Mouse (Mus musculus) intestine, postnatal 0 days (tissue): ENCODE results near the gene Sult2a7. TPM values are rescaled to one million over a fixed set of nuclear protein-coding genes. Genes with fewer than 3 reads are reported as not detected.

ENCODE experiments used
- ATAC-seq: fragments of 200-750 bp; cut with Nextera tagmentation; 2 replicates; pipeline ENCODE4 v1.8.0; 2017; ENCODE audit warnings: mild to moderate bottlenecking, moderate TSS enrichment, moderate library complexity
- H3K27ac ChIP-seq: fragments of 300-500 bp; sonication (generic); 2 replicates; pipeline ENCODE4 v1.5.1; 2014; ENCODE audit warnings: mild to moderate bottlenecking, low read depth, low read length, moderate library complexity
- H3K27me3 ChIP-seq: fragments of 300-500 bp; sonication (generic); replicated peaks from 2 replicates; pipeline ENCODE4 v1.6.1; 2014; ENCODE audit warnings: low read length, mixed read lengths; ENCODE audit not compliant: control insufficient read depth, insufficient read depth
- H3K36me3 ChIP-seq: fragments of 300-500 bp; sonication (generic); 2 replicates; pipeline ENCODE4 v1.6.1; 2014; ENCODE audit warnings: mild to moderate bottlenecking, moderate library complexity; ENCODE audit not compliant: control insufficient read depth, insufficient read depth
- H3K4me1 ChIP-seq: fragments of 300-500 bp; sonication (generic); replicated peaks from 2 replicates; pipeline ENCODE4 v1.6.1; 2014; ENCODE audit warnings: antibody characterized with exemption, low read length, mixed read lengths; ENCODE audit not compliant: control insufficient read depth, insufficient read depth
- H3K4me2 ChIP-seq: fragments of 300-500 bp; sonication (generic); replicated peaks from 2 replicates; pipeline ENCODE4 v1.6.1; 2014; ENCODE audit warnings: low read depth, mild to moderate bottlenecking, moderate library complexity
- H3K4me3 ChIP-seq: fragments of 300-500 bp; sonication (generic); 2 replicates; pipeline ENCODE4 v1.5.1; 2014; ENCODE audit warnings: low read depth, low read length
- H3K9ac ChIP-seq: fragments of 300-500 bp; sonication (generic); 2 replicates; pipeline ENCODE4 v1.6.1; 2014; ENCODE audit warnings: mild to moderate bottlenecking, low read depth, low read length
- H3K9me3 ChIP-seq: fragments of 300-500 bp; sonication (generic); 2 replicates; pipeline ENCODE4 v1.6.1; 2016; ENCODE audit warnings: mixed run types; ENCODE audit not compliant: control insufficient read depth
- CTCF ChIP-seq: sonication (generic); IDR thresholded peaks from 2 replicates; pipeline ENCODE4 v1.5.1; 2016; ENCODE audit warnings: low read depth, mild to moderate bottlenecking, control low read depth, antibody characterized with exemption, moderate library complexity
- WGBS: fragments of 180-500 bp; shearing (Covaris S2); extraction: QIAGEN DNeasy Blood & Tissue Kit; methylation state at CpG from one replicate; pipeline ENCODE4 v1.1.7; 2014; 5-methylcytosine and 5-hydroxymethylcytosine counted together
- polyA plus RNA-seq: library from polyadenylated mRNA; unstranded; fragments of >200 nt; fragmentation: Nextera tagmentation; extraction: Ambion mirVana; gene quantifications from 2 replicates; pipeline ENCODE4 v1.2.1, GENCODE M21; 2015

Sult2a7 gene
- polyA plus RNA-seq, 1 experiment from 2014 or later, result not detected

DNA sequence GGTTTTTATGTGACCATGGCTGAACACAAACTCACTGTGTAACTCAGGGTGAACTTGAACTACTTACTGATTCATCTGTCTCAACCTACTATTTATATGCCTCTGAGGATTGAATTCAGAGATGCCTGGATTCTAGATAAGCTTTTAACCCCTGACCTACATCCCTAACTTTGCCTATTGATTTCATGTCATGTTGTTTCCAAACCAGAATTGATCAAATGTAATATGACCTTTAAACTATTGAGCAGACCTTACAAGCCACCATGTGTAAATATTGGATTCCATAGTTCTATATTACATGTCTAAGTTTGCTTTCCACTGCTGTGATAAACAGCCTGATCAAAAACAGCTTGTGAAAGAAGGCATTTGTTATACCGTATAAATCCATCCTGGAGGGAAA is 55.5 kb downstream of the Sult2a7 start:
- H3K9ac ChIP-seq, result no peak overlapping the region
- H3K4me2 ChIP-seq, result no peak overlapping the region
- H3K4me1 ChIP-seq, result no peaks in the 10 kb centered on the region
- H3K4me3 ChIP-seq, result no peak overlapping the region
- no peaks in the 10 kb centered on the region for H3K27me3 ChIP-seq
- no peak for TF ChIP-seq CTCF
- 70% methylated on average over 1 of the region's 1 CpGs for WGBS
- H3K9me3 ChIP-seq, result 0 out of 2 replicates have a peak, but pooled peaks cover 5% of the 10 kb centered on the region
- H3K36me3 ChIP-seq, result no peaks in the 10 kb centered on the region
- ATAC-seq, result no peak
- no peak overlapping the region for H3K27ac ChIP-seq

- ATAC-seq, result no peak
- no peaks in the 10 kb centered on the region for H3K27me3 ChIP-seq
- no peaks in the 10 kb centered on the region for H3K36me3 ChIP-seq
- no peaks in the 10 kb centered on the region for H3K4me1 ChIP-seq
- 0 out of 2 replicates have a peak, but pooled peaks cover 5% of the 10 kb centered on the region for H3K9me3 ChIP-seq
- H3K9ac ChIP-seq, result no peak overlapping the region
- WGBS, result 82% methylated on average over 2 of the region's 2 CpGs
- no peak overlapping the region for H3K27ac ChIP-seq
- H3K4me3 ChIP-seq, result no peak overlapping the region
- no peak overlapping the region for H3K4me2 ChIP-seq
- TF ChIP-seq CTCF, result no peak
Observed at GRCm38 (mm10) chr7:14438029-14438428, 56.0 kb downstream of the Sult2a7 start.

Other genes starting within 250 kb of the Sult2a7 start
- not detected in 2 replicates for gene Sult2a6, start 239.4 kb downstream of the Sult2a7 start, polyA plus RNA-seq
- gene Obox8, start 160.7 kb downstream of the Sult2a7 start, polyA plus RNA-seq, result not detected in 2 replicates
- gene Sult2a8, start 47.5 kb downstream of the Sult2a7 start, polyA plus RNA-seq, result not detected in 2 replicates
- 0.01 TPM in 1 of 2 replicates, not detected in the other for gene Vmn1r90, start 69.3 kb upstream of the Sult2a7 start, polyA plus RNA-seq
- gene Obox7, start 165.3 kb upstream of the Sult2a7 start, polyA plus RNA-seq, result not detected in 2 replicates